Mouse (Mus musculus) erythroblast, embryonic 14.5 days (primary cell): ENCODE data around the gene Sgo2a.

Experiments used
- GATA1 ChIP-seq: IDR thresholded peaks from 2 replicates; pipeline ENCODE4 v1.6.1; 2012; ENCODE audit warnings: low read length, inconsistent platforms, mixed read lengths
- TAL1 ChIP-seq: IDR thresholded peaks from 3 replicates; pipeline ENCODE4 v1.6.1; 2012; ENCODE audit warnings: low read length, inconsistent platforms, mixed read lengths

DNA sequence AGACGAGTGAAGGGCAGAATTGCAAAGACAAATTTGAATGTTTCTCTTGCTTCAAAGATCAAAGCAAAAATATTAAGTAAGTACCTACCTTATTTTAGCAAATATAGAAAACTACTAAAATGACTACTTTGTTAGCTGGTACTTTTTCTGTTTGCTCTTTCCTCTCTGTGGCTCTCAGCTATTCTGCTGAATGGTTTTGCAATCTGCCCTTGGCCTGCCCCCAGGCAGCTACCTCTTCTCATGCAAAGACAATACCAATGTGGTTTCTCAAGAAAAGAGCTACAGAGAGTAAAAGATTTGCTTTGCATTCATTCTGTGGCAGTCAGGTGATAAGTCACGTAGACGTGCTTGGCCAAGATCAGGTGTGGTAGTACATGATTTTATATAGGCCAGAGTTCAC lies 2.4 kb downstream of the Sgo2a start:
- no peak for TF ChIP-seq GATA1
- no peak for TF ChIP-seq TAL1
